Mouse (Mus musculus) heart, adult 2 months (tissue): ENCODE results near the gene Pear1. TPM values are rescaled to one million over a fixed set of nuclear protein-coding genes. Genes with fewer than 3 reads are reported as not detected.
A peak's percentile ranks its signal among the peaks of the same experiment; 100 is the strongest.

Experiments
- DNase-seq, 2 experiments: peaks; one replicate each; pipeline ENCODE4 v3.0.0; 2021
- H3K27ac ChIP-seq: fragments of 200-600 bp; 2 replicates; pipeline ENCODE4 v1.8.1; 2022
- H3K27me3 ChIP-seq: fragments of 200-500 bp; 2 replicates; pipeline ENCODE4 v1.6.1; 2012; ENCODE audit warnings: mild to moderate bottlenecking, low read length, inconsistent platforms, mixed read lengths; ENCODE audit not compliant: control insufficient read depth, insufficient read depth
- H3K36me3 ChIP-seq: fragments of 200-500 bp; 2 replicates; pipeline ENCODE4 v1.6.1; 2012; ENCODE audit warnings: low read length, inconsistent platforms; ENCODE audit not compliant: control insufficient read depth, insufficient read depth
- H3K4me1 ChIP-seq: fragments of 200-500 bp; 2 replicates; pipeline ENCODE4 v1.6.1; 2011; ENCODE audit warnings: low read length; ENCODE audit not compliant: control insufficient read depth, insufficient read depth
- H3K4me3 ChIP-seq: fragments of 200-600 bp; 2 replicates; pipeline ENCODE4 v1.8.1; 2022
- H3K79me2 ChIP-seq: fragments of 200-500 bp; replicated peaks from 2 replicates; pipeline ENCODE4 v1.6.1; 2012; ENCODE audit warnings: mild to moderate bottlenecking, inconsistent platforms, low read length, moderate library complexity, mixed read lengths; ENCODE audit not compliant: control insufficient read depth, insufficient read depth
- H3K9ac ChIP-seq: fragments of 200-500 bp; 2 replicates; pipeline ENCODE4 v1.6.1; 2012; ENCODE audit warnings: low read depth, mild to moderate bottlenecking, control low read depth, inconsistent platforms, low read length, mixed read lengths
- CTCF ChIP-seq: fragments of 200-600 bp; IDR thresholded peaks from 2 replicates; pipeline ENCODE4 v1.8.1; 2022; ENCODE audit warnings: antibody characterized with exemption, mild to moderate bottlenecking, moderate library complexity
- EP300 ChIP-seq: fragments of 200-500 bp; IDR thresholded peaks from 2 replicates; pipeline ENCODE4 v1.6.1; 2011; ENCODE audit warnings: low read depth, low read length, control low read depth; ENCODE audit not compliant: insufficient read depth
- POLR2A ChIP-seq: fragments of 200-500 bp; IDR thresholded peaks from 2 replicates; pipeline ENCODE4 v1.6.1; 2011; ENCODE audit warnings: mild to moderate bottlenecking, low read depth, low read length, control low read depth; ENCODE audit not compliant: insufficient read depth
- WGBS: fragments of 180-500 bp; shearing (Covaris S2); methylation state at CpG from one replicate; pipeline ENCODE4 v1.1.7; 2018; 5-methylcytosine and 5-hydroxymethylcytosine counted together
- intact Hi-C: fragments of 180-260 bp; cut with DNase I; formaldehyde crosslinking; loops from one replicate; pipeline ENCODE4 v1.15.1; 2025
- polyA plus RNA-seq: library from polyadenylated mRNA; depleted of rRNA; stranded (reverse); fragments of >200 nt; gene quantifications from 2 replicates; pipeline ENCODE4 v1.2.3, GENCODE M21; 2012; rRNA removed
- total RNA-seq, 2 experiments: library from RNA; stranded (reverse); gene quantifications; 2 replicates each; pipeline ENCODE4 v1.2.3; 2021

The Pear1 gene
- total and polyA plus RNA-seq, 3 experiments, result 17.1 to 42.5 (median 18.7) TPM

DNA sequence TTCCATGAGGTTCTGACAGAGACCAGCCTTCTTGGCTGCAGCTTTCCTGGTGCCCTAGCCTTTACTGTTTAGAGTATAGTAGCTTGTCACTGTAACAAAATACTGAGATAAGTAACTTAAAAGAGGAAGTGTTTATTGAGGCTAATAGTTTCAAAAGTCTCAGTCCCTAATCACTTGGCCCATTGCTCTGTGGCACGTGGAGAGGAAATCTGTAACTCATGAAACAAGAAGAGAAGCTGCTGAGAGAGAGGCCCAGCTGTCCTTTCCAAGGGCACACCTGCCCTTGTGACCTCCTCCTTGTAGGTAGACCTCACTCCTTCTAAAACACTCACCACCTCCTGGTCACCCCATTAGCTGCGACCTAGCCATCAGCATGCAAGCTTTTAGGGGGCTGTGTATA is 105.6 kb downstream of the Pear1 start:
- H3K9ac ChIP-seq, result no peak overlapping the region
- peak in 1 of 2 experiments; percentile 9 for DNase-seq
- no peaks in the 10 kb centered on the region; the same call in 1 of the 2 replicates for H3K36me3 ChIP-seq
- no peaks in the 10 kb centered on the region for H3K27me3 ChIP-seq
- H3K79me2 ChIP-seq, result no peaks in the 10 kb centered on the region
- intact Hi-C loops, result no loop called here
- no peak overlapping the region for H3K27ac ChIP-seq
- WGBS, result 77% methylated on average over 2 of the region's 2 CpGs
- H3K4me3 ChIP-seq, result no peak overlapping the region
- H3K4me1 ChIP-seq, result no peaks in the 10 kb centered on the region
- TF ChIP-seq EP300, result no peak
- TF ChIP-seq POLR2A, result no peak
- no peak for TF ChIP-seq CTCF

Other genes with a start within 250 kb of the Pear1 start
- 10 to 100 TPM; 16.0 to 20.4 TPM for gene Arhgef11, start 206.7 kb downstream of the Pear1 start, total RNA-seq
- 19.5 and 31.4 TPM in 2 replicates for gene Arhgef11, start 206.7 kb downstream of the Pear1 start, polyA plus RNA-seq
- under 1 TPM; 0.36 to 0.47 TPM for gene Lrrc71, start 75.7 kb downstream of the Pear1 start, total RNA-seq
- gene Lrrc71, start 75.7 kb downstream of the Pear1 start, polyA plus RNA-seq, result 0.26 and 1.1 TPM in 2 replicates
- under 1 TPM; 0.14 to 0.16 TPM for gene Ntrk1, start 29.1 kb downstream of the Pear1 start, total RNA-seq
- 0.38 and 0.57 TPM in 2 replicates for gene Ntrk1, start 29.1 kb downstream of the Pear1 start, polyA plus RNA-seq
- gene Insrr, start 27.4 kb downstream of the Pear1 start, total RNA-seq, result under 1 TPM in 1 of 2 experiments, not detected in 1; 0.05 TPM
- 0.04 TPM in 1 of 2 replicates, not detected in the other for gene Insrr, start 27.4 kb downstream of the Pear1 start, polyA plus RNA-seq
- gene Sh2d2a, start 22.4 kb upstream of the Pear1 start, total RNA-seq, result under 1 TPM; 0.05 to 0.27 TPM
- 0.41 and 0.70 TPM in 2 replicates for gene Sh2d2a, start 22.4 kb upstream of the Pear1 start, polyA plus RNA-seq
- gene Prcc, start 61.3 kb upstream of the Pear1 start, total RNA-seq, result 10 to 100 TPM; 46.7 to 50.7 TPM
- gene Prcc, start 61.3 kb upstream of the Pear1 start, polyA plus RNA-seq, result 27.6 and 35.9 TPM in 2 replicates
- gene Hdgf, start 82.0 kb upstream of the Pear1 start, total RNA-seq, result 100 to 1,000 TPM; 106 to 125 TPM
- 61.6 and 99.5 TPM in 2 replicates for gene Hdgf, start 82.0 kb upstream of the Pear1 start, polyA plus RNA-seq
- 10 to 100 TPM; 70.4 to 71.9 TPM for gene Mrpl24, start 95.2 kb upstream of the Pear1 start, total RNA-seq
- 53.3 and 88.7 TPM in 2 replicates for gene Mrpl24, start 95.2 kb upstream of the Pear1 start, polyA plus RNA-seq
- gene Isg20l2, start 106.0 kb upstream of the Pear1 start, total RNA-seq, result 10 to 100 TPM; 10.6 to 10.9 TPM
- 6.2 and 10.8 TPM in 2 replicates for gene Isg20l2, start 106.0 kb upstream of the Pear1 start, polyA plus RNA-seq
- gene Rrnad1, start 106.4 kb upstream of the Pear1 start, total RNA-seq, result 1 to 10 TPM; 4.7 to 5.5 TPM
- gene Rrnad1, start 106.4 kb upstream of the Pear1 start, polyA plus RNA-seq, result 17.2 and 18.7 TPM in 2 replicates
- under 1 TPM in 1 of 2 experiments, not detected in 1; 0.25 TPM for gene Crabp2, start 124.4 kb upstream of the Pear1 start, total RNA-seq
- not detected in 2 replicates for gene Crabp2, start 124.4 kb upstream of the Pear1 start, polyA plus RNA-seq
- gene Nes, start 146.8 kb upstream of the Pear1 start, total RNA-seq, result 10 to 100 TPM; 14.7 to 22.8 TPM
- 6.2 and 10.0 TPM in 2 replicates for gene Nes, start 146.8 kb upstream of the Pear1 start, polyA plus RNA-seq
- gene Bcan, start 175.9 kb upstream of the Pear1 start, total RNA-seq, result under 1 TPM in 1 of 2 experiments, not detected in 1; 0.09 TPM
- gene Bcan, start 175.9 kb upstream of the Pear1 start, polyA plus RNA-seq, result 0.32 and 0.55 TPM in 2 replicates
- gene Hapln2, start 203.3 kb upstream of the Pear1 start, total RNA-seq, result not detected
- gene Hapln2, start 203.3 kb upstream of the Pear1 start, polyA plus RNA-seq, result not detected in 2 replicates
- 1 to 10 TPM; 9.5 to 9.9 TPM for gene Gpatch4, start 218.8 kb upstream of the Pear1 start, total RNA-seq
- 4.3 and 8.5 TPM in 2 replicates for gene Gpatch4, start 218.8 kb upstream of the Pear1 start, polyA plus RNA-seq
- 10 to 100 TPM; 70.6 to 81.9 TPM for gene Naxe, start 234.2 kb upstream of the Pear1 start, total RNA-seq
- gene Naxe, start 234.2 kb upstream of the Pear1 start, polyA plus RNA-seq, result 86.6 and 96.7 TPM in 2 replicates